Mouse (Mus musculus): ENCODE measurements around the gene Grid1.

DNA sequence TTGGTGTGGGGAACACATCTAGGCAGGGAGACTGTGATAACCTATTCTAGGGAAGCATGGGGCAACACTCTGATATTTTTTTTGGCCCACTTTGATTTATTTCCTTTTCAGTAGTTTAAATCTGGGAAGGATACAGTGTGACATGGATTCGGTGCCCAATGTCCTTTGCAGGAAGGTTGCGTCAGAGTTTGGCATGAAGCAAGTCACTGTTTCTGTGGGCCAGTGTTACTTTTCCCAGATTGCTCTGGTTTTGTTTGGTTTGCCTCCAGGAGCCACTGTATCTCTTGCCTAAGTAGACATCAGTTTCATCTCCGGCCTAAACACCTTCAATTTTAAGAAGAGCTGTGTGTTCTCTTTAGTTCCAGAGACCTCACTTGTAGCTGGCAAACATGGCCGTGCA is 399.1 kb downstream of the Grid1 start:
- TF ChIP-seq CTCF (IDR thresholded peaks at IDR 0.05; ENCODE audit: low read depth) (no peak), EP300 (IDR thresholded peaks at IDR 0.05; ENCODE audit: low read depth) (no peak)
